In genomic region chr5:92323264-92323663, GRCm38 (mm10) we compare ENCODE assay signal across 11 mouse cellular contexts. TPM values are rescaled to one million over a fixed set of nuclear protein-coding genes. Genes with fewer than 3 reads are reported as not detected.
A peak's percentile ranks its signal among the peaks of the same experiment; 100 is the strongest.
DNase-seq lines count a peak whose midpoint lies in the region; ATAC-seq lines count a peak whose summit lies in the region.
"Had no signal": no experiment of that assay in that cellular context is flagged by ENCODE, and none has a peak within 500 bp of the region (broad histone marks: within the 10 kb centered on the region; RNA-seq: fewer than 3 reads in every experiment).

No protein-coding gene starts in this region.

- no peaks in the 10 kb centered on the region for H3K9me3 ChIP-seq in limb, embryonic 15.5 days
- H3K9me3 ChIP-seq: neural tube, embryonic 12.5 days had no signal

- no peaks in the 10 kb centered on the region; the same call in 1 of the 2 replicates for H3K27me3 ChIP-seq in limb, embryonic 15.5 days
- H3K27me3 ChIP-seq: neural tube, embryonic 12.5 days had no signal

- peak; percentile 34 for DNase-seq in cerebellum, postnatal 10 days
- no peak for DNase-seq in cerebellum, postnatal 4 days (ENCODE audit: low spot score in 2 of 2)
- DNase-seq in 416B (ENCODE audit: low read depth): peak; percentile 39
- DNase-seq in gonadal fat pad, adult 2 months (ENCODE audit: low read depth): peak; percentile 89
- no peak for DNase-seq in layer of hippocampus, postnatal 10 days (ENCODE audit: low spot score in 2 of 2)
- no peak for DNase-seq in cerebellum, postnatal 36 days

- 0 out of 2 replicates have a peak, but pooled peaks have one; percentile 63 for ATAC-seq in limb, embryonic 15.5 days (ENCODE audit: insufficient number of reproducible peaks, low FRiP score, low TSS enrichment, low read depth)
- ATAC-seq in monocyte, adult 5-6 weeks (replicated peaks; ENCODE audit: insufficient number of reproducible peaks, low FRiP score, low TSS enrichment, poor library complexity, severe bottlenecking): no peak

- no peaks in the 10 kb centered on the region for H3K36me3 ChIP-seq in limb, embryonic 15.5 days
- H3K36me3 ChIP-seq: neural tube, embryonic 12.5 days had no signal

- peaks cover 7% of the 10 kb centered on the region for H3K4me1 ChIP-seq in limb, embryonic 15.5 days
- H3K4me1 ChIP-seq: neural tube, embryonic 12.5 days had no signal

- H3K4me3 ChIP-seq in limb, embryonic 15.5 days: no peak overlapping the region
- H3K4me3 ChIP-seq: neural tube, embryonic 12.5 days had no signal

- no peak overlapping the region for H3K4me2 ChIP-seq in limb, embryonic 15.5 days
- H3K4me2 ChIP-seq: neural tube, embryonic 12.5 days had no signal

- WGBS in limb, embryonic 15.5 days: 46% methylated on average over 5 of the region's 5 CpGs

- H3K9ac ChIP-seq in limb, embryonic 15.5 days: no peak overlapping the region
- H3K9ac ChIP-seq: neural tube, embryonic 12.5 days had no signal

- no peak overlapping the region for H3K27ac ChIP-seq in limb, embryonic 15.5 days
- H3K27ac ChIP-seq: neural tube, embryonic 12.5 days had no signal

RNA-seq across cellular contexts. Expression of gene Cxcl9, which starts 4.6 kb away (rescaled TPM):
- polyA plus RNA-seq in gonadal fat pad, adult 2 months (2012; rRNA removed): 25.1 and 33.4 TPM in 2 replicates
- polyA plus RNA-seq in limb, embryonic 15.5 days (2015; fragmentation: Nextera tagmentation; extraction: Ambion mirVana): 0.31 and 0.55 TPM in 2 replicates
- not detected for total RNA-seq in layer of hippocampus, postnatal 10 days (2021)
- total RNA-seq in monocyte, adult 5-6 weeks (2017): 0.19 TPM in 1 of 3 replicates, not detected in the others
- total RNA-seq: layer of hippocampus, postnatal 14 days had no signal
- polyA plus RNA-seq: C2C12; neural tube, embryonic 12.5 days had no signal

RNA-seq across cellular contexts. Expression of gene Art3, which starts 8.4 kb away (rescaled TPM):
- polyA plus RNA-seq in gonadal fat pad, adult 2 months (2012; rRNA removed): 97.5 and 121 TPM in 2 replicates
- 7.3 and 13.3 TPM in 2 replicates for polyA plus RNA-seq in limb, embryonic 15.5 days (2015; fragmentation: Nextera tagmentation; extraction: Ambion mirVana)
- 1 to 10 TPM; 6.7 to 9.5 TPM for total RNA-seq in layer of hippocampus, postnatal 10 days (2021)
- total RNA-seq in monocyte, adult 5-6 weeks (2017): 1.3 to 2.9 TPM (median 1.5 TPM) in 3 replicates

RNA-seq across cellular contexts. Expression of gene Sdad1, which starts 13.0 kb away (rescaled TPM):
- polyA plus RNA-seq in gonadal fat pad, adult 2 months (2012; rRNA removed): 9.0 and 12.7 TPM in 2 replicates
- 37.1 and 40.5 TPM in 2 replicates for polyA plus RNA-seq in limb, embryonic 15.5 days (2015; fragmentation: Nextera tagmentation; extraction: Ambion mirVana)
- total RNA-seq in layer of hippocampus, postnatal 10 days (2021): 10 to 100 TPM; 23.7 to 25.9 TPM
- 24.6 to 35.1 TPM (median 31.5 TPM) in 3 replicates for total RNA-seq in monocyte, adult 5-6 weeks (2017)

RNA-seq across cellular contexts. Expression of gene Cxcl10, which starts 25.4 kb away (rescaled TPM):
- polyA plus RNA-seq in gonadal fat pad, adult 2 months (2012; rRNA removed): 4.6 and 7.0 TPM in 2 replicates
- polyA plus RNA-seq in limb, embryonic 15.5 days (2015; fragmentation: Nextera tagmentation; extraction: Ambion mirVana): 1.1 TPM in 2 replicates
- total RNA-seq in layer of hippocampus, postnatal 10 days (2021): not detected
- total RNA-seq in monocyte, adult 5-6 weeks (2017): 0.95 to 3.6 TPM (median 3.5 TPM) in 3 replicates
- total RNA-seq: layer of hippocampus, postnatal 14 days had no signal

RNA-seq across cellular contexts. Expression of gene Naaa, which starts 45.3 kb away (rescaled TPM):
- polyA plus RNA-seq in gonadal fat pad, adult 2 months (2012; rRNA removed): 43.8 and 55.8 TPM in 2 replicates
- 22.1 and 23.1 TPM in 2 replicates for polyA plus RNA-seq in limb, embryonic 15.5 days (2015; fragmentation: Nextera tagmentation; extraction: Ambion mirVana)
- 10 to 100 TPM; 28.8 to 32.0 TPM for total RNA-seq in layer of hippocampus, postnatal 10 days (2021)
- 46.8 to 114 TPM (median 77.3 TPM) in 3 replicates for total RNA-seq in monocyte, adult 5-6 weeks (2017)

Comparison
In these comparisons a context has a peak if more than half of its experiments do, and no peak if none do; other contexts are left out.
1. DNase-seq: peak in cerebellum, postnatal 10 days (2 of 2), 416B (single experiment) and gonadal fat pad, adult 2 months (single experiment); none in cerebellum, postnatal 4 days (0 of 2), layer of hippocampus, postnatal 10 days (0 of 2) and cerebellum, postnatal 36 days (0 of 2).